Mouse (Mus musculus): ENCODE data around the gene Kcnc4. TPM values are rescaled to one million over a fixed set of nuclear protein-coding genes. Genes with fewer than 3 reads are reported as not detected.
A peak's percentile ranks its signal among the peaks of the same experiment; 100 is the strongest.

Gene Kcnc4
- polyA plus RNA-seq (2016; fragmentation: Nextera tagmentation; extraction: Ambion mirVana): not detected in 2 replicates

DNA sequence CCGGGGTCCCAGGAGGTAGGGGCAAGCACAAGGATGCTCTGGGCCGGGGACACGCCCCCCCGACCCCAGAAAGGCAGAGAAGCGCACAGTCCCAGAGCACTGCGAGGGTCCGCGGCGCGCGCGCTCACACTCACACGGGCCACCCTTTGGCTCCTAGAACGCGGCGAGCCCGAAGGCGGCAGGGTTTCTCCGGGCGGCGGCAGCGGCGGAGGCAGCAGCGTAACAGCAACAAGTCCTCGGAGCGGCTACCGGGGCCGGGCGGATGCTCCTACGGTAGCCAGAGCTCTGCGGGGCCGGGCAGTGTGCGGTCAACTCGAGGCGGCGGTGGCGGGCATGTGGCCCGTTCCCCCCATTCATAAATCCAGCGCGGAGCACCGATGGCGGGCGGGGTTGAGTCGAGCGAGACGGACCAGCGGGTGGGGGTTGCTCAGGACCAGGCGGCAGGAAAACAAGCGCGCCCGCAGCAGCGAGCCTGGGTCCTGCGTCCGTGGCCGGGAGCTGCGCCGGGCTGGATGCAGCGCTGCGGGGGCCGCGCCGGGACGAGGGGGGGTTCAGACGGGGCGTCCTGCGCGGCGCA, at the start of gene Kcnc4:
TSS of gene Kcnc4 (minus strand) at position 357 of the 577 bp plus-strand sequence.
- DNase-seq (ENCODE audit: low spot score): peak; percentile 68
- Histone ChIP-seq H3K4me3 (peak within 1 kb of the TSS; percentile 63), H3K9me3 (replicated peaks) (no peaks in the 10 kb centered on the region), H3K27me3 (ENCODE audit: low read depth, poor library complexity, severe bottlenecking) (peaks cover 99% of the 10 kb centered on the region), H3K4me1 (peaks cover 34% of the 10 kb centered on the region), H3K36me3 (no peaks in the 10 kb centered on the region), H3K27ac (peak within 1 kb of the TSS; percentile 22)
- under 1% methylated on average over 68 of the region's 68 CpGs for WGBS

DNA sequence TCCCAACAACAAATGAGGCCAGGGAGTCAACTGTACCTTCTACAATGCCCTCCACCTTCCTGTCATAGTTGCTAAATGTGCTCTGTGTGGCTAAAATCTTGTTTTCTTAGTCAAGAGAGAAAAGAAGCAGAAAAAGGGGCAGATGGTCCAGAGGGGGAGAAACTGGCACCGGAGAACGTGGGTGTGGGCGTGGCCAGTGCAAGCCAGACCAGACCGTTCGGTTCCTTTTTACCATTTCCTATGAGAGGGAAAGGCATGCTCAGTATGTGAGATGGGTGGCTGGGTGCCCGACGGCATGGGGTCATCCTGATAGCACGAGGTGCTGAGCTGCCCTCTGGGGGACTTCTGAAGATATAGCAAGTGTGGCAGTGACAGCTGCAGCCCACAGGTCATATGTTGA, 49.3 kb upstream of the Kcnc4 start:
- no peaks in the 10 kb centered on the region for H3K9me3 ChIP-seq (replicated peaks)
- no peaks in the 10 kb centered on the region for H3K36me3 ChIP-seq
- WGBS: 76% methylated on average over 8 of the region's 8 CpGs
- DNase-seq (ENCODE audit: low spot score): no peak
- no peak overlapping the region for H3K4me3 ChIP-seq
- 0 out of 2 replicates have a peak, but pooled peaks cover 3% of the 10 kb centered on the region for H3K27me3 ChIP-seq (ENCODE audit: low read depth, poor library complexity, severe bottlenecking)
- peaks cover 36% of the 10 kb centered on the region for H3K4me1 ChIP-seq
- no peak overlapping the region for H3K27ac ChIP-seq

DNA sequence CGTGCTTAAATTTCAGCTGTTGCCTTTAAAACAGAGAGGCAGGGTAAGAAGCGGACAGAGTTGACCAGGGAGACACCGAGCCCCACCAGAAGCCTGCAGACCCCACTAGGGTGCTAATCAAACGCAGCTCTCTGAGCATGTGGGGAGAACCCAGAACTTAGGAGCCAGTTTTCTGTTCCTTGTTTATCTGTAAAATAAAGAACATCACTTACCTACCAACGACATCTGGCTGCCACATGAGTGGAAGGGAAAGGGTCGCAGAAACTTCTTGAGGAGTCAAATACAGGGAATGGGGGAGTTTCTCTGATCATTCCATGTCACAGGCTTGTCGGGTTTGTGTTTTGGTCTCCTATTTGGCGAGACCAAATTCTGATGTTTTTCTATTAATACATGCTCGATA, 48.6 kb upstream of the Kcnc4 start:
- H3K4me3 ChIP-seq: no peak overlapping the region
- H3K27ac ChIP-seq: no peak overlapping the region
- H3K27me3 ChIP-seq (ENCODE audit: low read depth, poor library complexity, severe bottlenecking): no peaks in the 10 kb centered on the region
- no peaks in the 10 kb centered on the region for H3K9me3 ChIP-seq (replicated peaks)
- 50% methylated on average over 9 of the region's 9 CpGs for WGBS
- no peaks in the 10 kb centered on the region for H3K36me3 ChIP-seq
- H3K4me1 ChIP-seq: peaks cover 36% of the 10 kb centered on the region
- DNase-seq (ENCODE audit: low spot score): peak; percentile 49

DNA sequence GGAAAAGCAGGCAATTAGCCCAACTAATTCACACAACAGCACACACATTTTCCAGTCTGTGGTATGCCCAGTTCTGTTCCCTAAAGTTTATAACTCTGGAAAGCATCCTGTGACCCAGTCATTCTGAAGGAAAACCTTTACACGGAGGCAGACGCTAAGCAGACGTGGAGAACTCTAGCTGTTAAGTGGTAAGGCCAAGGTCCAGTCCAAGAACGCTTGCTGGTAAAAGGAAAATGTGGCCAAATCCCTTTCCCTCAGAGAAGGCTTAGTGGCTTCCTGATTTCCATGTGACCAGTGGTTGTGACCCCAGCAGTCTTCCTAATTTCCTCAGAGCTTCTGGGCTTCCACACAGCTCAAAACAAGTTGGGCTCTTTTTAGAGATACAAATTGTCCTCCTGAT, 47.2 kb upstream of the Kcnc4 start:
- Histone ChIP-seq H3K4me3 (no peak overlapping the region), H3K36me3 (no peaks in the 10 kb centered on the region), H3K27me3 (ENCODE audit: low read depth, poor library complexity, severe bottlenecking) (no peaks in the 10 kb centered on the region), H3K4me1 (peaks cover 41% of the 10 kb centered on the region), H3K27ac (no peak overlapping the region), H3K9me3 (replicated peaks) (no peaks in the 10 kb centered on the region)
- DNase-seq (ENCODE audit: low spot score): no peak
- 71% methylated on average over 4 of the region's 4 CpGs for WGBS

DNA sequence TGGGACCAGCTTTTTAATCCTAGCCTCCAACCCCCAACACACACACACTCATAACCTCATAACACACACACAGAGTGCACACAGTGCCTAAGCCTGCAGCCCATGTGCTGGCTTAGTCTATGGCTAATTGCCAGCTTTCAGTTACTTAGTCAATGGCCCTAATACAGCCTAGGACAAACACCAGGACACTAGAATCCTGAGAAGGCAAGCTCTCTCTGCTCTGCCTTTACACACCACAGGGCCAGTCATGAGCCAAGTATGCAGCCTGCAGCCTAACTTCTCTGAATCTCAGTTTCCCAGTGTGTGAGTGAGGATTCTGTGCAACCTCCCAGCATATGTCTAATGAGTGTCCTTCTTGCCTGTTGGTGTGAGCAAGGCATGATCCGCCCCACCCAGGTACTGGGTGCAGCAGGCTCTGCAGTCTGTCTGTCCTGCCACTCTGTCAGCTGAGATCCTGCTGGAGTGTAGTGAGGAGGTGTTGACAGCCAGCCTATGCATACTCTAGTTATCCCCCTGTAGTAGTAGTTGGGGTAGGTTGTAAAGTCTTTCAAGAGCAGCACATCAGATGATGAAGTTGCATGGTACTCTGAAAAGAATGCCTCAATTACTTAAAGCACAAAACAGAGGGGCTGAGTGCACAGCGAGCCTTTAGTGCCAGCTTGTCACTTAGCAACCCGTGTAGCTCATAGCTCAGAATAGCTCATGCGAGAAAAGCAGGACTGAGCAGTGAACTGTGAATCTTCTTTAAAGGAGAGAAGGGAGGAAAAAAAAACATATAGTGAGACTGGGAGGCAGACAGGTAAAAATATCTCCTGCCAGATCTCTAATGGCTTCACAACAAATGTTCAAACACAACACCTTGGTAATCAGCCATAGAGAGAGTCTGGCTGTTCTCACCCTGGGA, 46.4 kb upstream of the Kcnc4 start:
- peaks cover 44% of the 10 kb centered on the region for H3K4me1 ChIP-seq
- 79% methylated on average over 4 of the region's 4 CpGs for WGBS

DNA sequence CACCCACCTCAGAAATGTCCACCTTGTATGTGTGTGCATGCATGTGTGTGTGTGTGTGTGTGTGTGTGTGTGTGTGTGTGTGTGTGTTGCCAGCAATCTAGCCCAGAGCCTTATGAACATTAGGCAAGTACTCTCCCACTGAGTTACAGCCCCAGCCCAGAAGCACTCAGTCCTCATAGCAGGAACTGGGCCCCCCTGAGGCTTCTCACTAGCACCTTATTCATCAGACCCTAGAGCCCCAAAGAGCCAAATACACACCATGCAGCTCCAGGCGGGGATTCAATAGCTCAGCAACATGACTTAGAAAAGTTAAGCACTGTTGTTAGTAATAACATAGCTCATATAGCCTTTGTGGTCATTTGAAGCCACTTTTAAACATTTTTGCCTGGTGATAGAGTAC, 45.2 kb upstream of the Kcnc4 start:
- 66% methylated on average over 1 of the region's 1 CpGs for WGBS
- DNase-seq (ENCODE audit: low spot score): no peak
- H3K36me3 ChIP-seq: peaks cover 12% of the 10 kb centered on the region
- no peaks in the 10 kb centered on the region for H3K27me3 ChIP-seq (ENCODE audit: low read depth, poor library complexity, severe bottlenecking)
- no peak overlapping the region for H3K4me3 ChIP-seq
- no peak overlapping the region for H3K27ac ChIP-seq
- H3K9me3 ChIP-seq (replicated peaks): peaks cover 9% of the 10 kb centered on the region
- peaks cover 44% of the 10 kb centered on the region for H3K4me1 ChIP-seq

More for the DNA sequence above, 46.4 kb upstream of the Kcnc4 start:
- no peak overlapping the region for H3K27ac ChIP-seq
- no peaks in the 10 kb centered on the region for H3K27me3 ChIP-seq (ENCODE audit: low read depth, poor library complexity, severe bottlenecking)
- H3K4me3 ChIP-seq: no peak overlapping the region
- no peak for DNase-seq (ENCODE audit: low spot score)
- H3K9me3 ChIP-seq (replicated peaks): no peaks in the 10 kb centered on the region
- H3K36me3 ChIP-seq: peaks cover under 1% of the 10 kb centered on the region

DNA sequence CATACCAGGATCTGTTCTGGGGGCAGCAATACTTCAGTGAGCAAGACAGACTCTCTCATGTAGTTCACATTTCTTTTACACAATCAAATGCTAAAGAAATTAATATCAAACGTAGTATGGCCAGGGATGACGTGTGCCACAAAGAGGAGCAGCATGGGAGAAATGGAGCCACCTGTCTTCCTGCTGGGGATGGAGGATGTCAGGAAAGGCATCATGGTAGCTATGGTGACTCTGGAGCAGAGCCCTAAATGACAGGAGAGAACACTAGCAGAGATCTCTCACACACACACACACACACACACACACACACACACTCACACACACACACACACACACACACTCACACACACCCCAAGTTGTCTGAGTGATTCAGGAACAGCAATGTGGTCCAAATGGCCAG, 44.4 kb upstream of the Kcnc4 start:
- WGBS: 92% methylated on average over 2 of the region's 2 CpGs
- Histone ChIP-seq H3K27ac (no peak overlapping the region), H3K9me3 (replicated peaks) (peaks cover 9% of the 10 kb centered on the region), H3K4me1 (peaks cover 41% of the 10 kb centered on the region), H3K36me3 (peaks cover 20% of the 10 kb centered on the region), H3K27me3 (ENCODE audit: low read depth, poor library complexity, severe bottlenecking) (no peaks in the 10 kb centered on the region), H3K4me3 (no peak overlapping the region)
- DNase-seq (ENCODE audit: low spot score): no peak

DNA sequence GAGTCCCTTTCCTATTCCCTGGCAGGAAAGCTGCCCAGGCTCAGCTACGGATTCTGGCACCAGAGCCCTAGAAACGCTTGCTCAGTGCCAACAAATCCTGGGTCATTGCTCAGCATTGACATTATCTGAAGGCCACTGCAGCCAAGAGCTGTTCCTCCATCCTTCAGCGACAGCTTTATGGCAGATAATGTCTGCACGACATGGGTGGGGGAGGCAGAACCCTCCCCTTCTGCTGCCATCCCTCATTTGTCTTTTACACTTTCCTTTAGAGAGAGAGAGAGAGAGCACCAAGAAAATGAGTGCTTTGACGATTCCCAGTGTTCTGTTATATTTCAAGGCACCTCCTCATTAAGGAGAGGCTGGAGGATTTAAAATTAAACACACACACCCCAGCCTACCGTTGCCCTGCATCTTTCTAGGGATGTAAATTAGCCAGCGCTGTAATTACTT, 42.4 kb upstream of the Kcnc4 start:
- H3K27me3 ChIP-seq (ENCODE audit: low read depth, poor library complexity, severe bottlenecking): no peaks in the 10 kb centered on the region
- peaks cover 26% of the 10 kb centered on the region for H3K4me1 ChIP-seq
- H3K4me3 ChIP-seq: no peak overlapping the region
- no peak for DNase-seq (ENCODE audit: low spot score)
- H3K27ac ChIP-seq: no peak overlapping the region
- peaks cover 22% of the 10 kb centered on the region for H3K36me3 ChIP-seq
- WGBS: 29% methylated on average over 7 of the region's 7 CpGs
- H3K9me3 ChIP-seq (replicated peaks): peaks cover 9% of the 10 kb centered on the region

DNA sequence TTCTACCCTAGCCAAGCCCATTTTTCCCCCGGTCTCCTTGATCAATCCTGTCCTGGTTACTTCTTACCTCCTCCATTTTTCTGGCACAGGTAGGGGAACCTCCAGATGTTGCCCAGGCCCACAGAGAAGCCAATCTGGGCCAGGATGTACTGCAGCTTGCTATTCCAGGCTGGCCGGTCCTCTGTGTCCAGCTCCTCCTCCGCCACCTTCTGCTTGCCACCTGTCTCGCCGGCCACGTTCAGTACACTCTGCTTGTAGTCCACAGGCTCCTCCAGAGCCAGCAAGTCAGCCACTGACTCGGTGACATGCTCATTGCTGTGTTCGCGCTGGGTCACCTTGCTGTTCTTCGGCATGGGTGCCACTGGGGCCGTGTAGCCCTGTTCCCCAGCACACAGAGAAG, 40.9 kb upstream of the Kcnc4 start:
- Histone ChIP-seq H3K4me1 (peaks cover 11% of the 10 kb centered on the region; the same call in 1 of the 2 replicates), H3K36me3 (peaks cover 28% of the 10 kb centered on the region), H3K27ac (no peak overlapping the region), H3K27me3 (ENCODE audit: low read depth, poor library complexity, severe bottlenecking) (no peaks in the 10 kb centered on the region), H3K9me3 (replicated peaks) (peaks cover 9% of the 10 kb centered on the region), H3K4me3 (no peak overlapping the region)
- WGBS: 94% methylated on average over 11 of the region's 11 CpGs
- DNase-seq (ENCODE audit: low spot score): no peak

DNA sequence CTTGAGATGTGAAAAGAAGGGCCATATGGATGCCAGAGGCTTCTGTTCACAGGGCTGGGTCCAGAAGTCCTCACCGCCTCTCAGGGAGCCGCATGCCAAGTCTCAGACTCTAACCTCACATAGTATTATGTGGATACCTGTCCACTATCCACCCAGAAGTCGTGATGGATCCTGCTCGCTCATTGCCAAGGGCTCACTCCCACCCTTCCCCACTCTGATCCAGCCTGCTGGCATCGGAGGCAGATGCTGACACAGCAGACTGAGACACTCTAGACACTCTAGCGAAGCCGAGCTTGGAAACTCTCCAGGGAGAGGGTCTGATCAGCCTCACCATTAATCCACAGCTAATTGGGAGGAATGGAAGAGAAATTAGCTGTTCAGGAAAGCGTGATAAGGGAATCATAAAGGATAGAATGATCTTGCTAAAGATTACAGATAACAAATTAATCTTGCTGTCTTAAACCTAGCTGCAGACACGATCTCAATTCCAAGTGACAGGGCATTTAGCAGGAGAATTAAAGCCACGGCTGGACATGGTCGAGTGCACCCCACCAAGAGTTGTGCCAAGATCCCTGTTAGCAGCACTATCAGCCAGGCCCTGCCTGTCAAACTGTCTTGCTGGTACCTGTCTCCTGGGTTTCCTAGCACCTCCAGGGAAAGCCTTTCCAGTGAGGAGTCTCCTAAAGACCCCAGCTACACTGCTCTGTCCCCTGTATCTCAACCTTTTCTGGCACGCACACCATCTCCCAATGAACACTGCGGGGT, 36.9 kb upstream of the Kcnc4 start:
- Histone ChIP-seq H3K9me3 (replicated peaks) (peaks cover 9% of the 10 kb centered on the region), H3K36me3 (peaks cover 31% of the 10 kb centered on the region), H3K27ac (no peak overlapping the region), H3K27me3 (ENCODE audit: low read depth, poor library complexity, severe bottlenecking) (no peaks in the 10 kb centered on the region), H3K4me3 (no peak overlapping the region), H3K4me1 (peaks cover 1% of the 10 kb centered on the region; the same call in 1 of the 2 replicates)
- DNase-seq (ENCODE audit: low spot score): no peak
- 79% methylated on average over 13 of the region's 13 CpGs for WGBS

DNA sequence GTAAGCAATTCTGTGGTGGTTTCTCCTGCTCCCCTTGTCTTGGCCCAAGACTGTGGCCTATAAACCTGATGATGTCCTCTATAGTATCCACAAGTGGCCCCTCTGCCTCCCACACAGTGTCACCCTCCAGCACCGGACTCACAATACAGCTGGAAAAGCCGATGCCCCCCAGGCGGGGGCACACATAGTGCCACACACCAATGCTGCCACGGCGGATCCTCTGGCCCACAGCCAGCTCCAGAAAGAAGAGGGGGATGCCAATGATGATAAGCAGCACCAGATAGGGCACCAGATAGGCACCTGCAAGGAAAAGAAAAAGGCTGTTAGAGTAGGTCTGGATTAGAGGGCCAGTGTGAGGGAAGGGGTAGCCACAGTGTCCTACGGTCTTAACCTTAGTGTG, 36.2 kb upstream of the Kcnc4 start:
- H3K27me3 ChIP-seq (ENCODE audit: low read depth, poor library complexity, severe bottlenecking): no peaks in the 10 kb centered on the region
- no peaks in the 10 kb centered on the region for H3K4me1 ChIP-seq
- peaks cover 30% of the 10 kb centered on the region for H3K36me3 ChIP-seq
- no peak overlapping the region for H3K4me3 ChIP-seq
- H3K9me3 ChIP-seq (replicated peaks): peaks cover 7% of the 10 kb centered on the region
- DNase-seq (ENCODE audit: low spot score): no peak
- 95% methylated on average over 6 of the region's 6 CpGs for WGBS
- no peak overlapping the region for H3K27ac ChIP-seq

DNA sequence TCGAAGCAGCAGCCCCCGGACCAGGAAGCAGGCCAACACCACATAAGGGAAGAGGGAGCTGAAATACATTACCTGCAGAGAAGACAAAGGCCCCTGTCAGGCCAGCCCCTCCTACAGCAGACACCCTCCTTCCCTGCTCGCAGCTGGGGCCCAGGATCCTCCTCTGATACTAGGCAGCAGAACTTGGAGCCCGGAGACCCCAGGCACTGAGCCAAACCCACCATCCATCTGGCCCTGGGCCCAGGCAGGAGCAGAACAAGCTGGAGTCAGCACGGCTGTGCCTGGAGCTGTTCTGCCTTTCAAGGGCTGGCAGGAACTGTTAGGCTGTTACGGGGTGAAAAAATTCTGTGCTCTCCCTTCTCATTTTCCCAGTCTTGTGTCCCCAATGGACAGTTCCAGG, 32.1 kb upstream of the Kcnc4 start:
- WGBS: 71% methylated on average over 6 of the region's 6 CpGs
- H3K27ac ChIP-seq: no peak overlapping the region
- no peak for DNase-seq (ENCODE audit: low spot score)

More for the DNA sequence above, 32.1 kb upstream of the Kcnc4 start:
- no peaks in the 10 kb centered on the region for H3K9me3 ChIP-seq (replicated peaks)
- H3K27me3 ChIP-seq (ENCODE audit: low read depth, poor library complexity, severe bottlenecking): no peaks in the 10 kb centered on the region
- H3K36me3 ChIP-seq: 0 out of 2 replicates have a peak, but pooled peaks cover 12% of the 10 kb centered on the region
- no peak overlapping the region for H3K4me3 ChIP-seq
- no peaks in the 10 kb centered on the region for H3K4me1 ChIP-seq

Data from limb, embryonic 10.5 days (tissue).